Mouse (Mus musculus): ENCODE data around the gene Sphkap.

Sphkap gene

DNA sequence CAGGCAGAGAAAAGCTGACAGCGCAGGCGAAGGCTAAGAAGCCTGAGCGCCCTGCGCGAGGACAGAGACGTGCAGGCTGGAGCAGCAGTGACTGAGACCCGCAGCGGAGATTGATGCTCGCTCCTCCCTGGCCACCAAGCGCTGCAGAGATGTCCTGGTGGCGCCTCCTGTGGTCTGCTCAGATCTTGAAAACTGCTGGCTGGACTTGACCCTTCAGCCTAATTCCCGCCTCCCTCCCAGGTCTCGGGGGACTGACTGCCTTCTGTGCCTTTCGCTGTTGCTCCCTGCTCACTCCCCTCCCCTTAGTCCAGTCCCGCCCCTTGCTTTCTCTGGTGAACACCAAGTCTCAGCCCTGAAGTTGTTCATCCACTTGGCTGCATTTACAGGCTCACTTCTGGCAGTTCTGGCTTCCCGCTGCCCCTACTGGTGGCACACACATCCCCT lies at the start of gene Sphkap:
Gene Sphkap (minus strand): TSS at position 180 of the 444 bp plus-strand sequence.
- no peak for DNase-seq (ENCODE audit: extremely low read depth, low read depth)

DNA sequence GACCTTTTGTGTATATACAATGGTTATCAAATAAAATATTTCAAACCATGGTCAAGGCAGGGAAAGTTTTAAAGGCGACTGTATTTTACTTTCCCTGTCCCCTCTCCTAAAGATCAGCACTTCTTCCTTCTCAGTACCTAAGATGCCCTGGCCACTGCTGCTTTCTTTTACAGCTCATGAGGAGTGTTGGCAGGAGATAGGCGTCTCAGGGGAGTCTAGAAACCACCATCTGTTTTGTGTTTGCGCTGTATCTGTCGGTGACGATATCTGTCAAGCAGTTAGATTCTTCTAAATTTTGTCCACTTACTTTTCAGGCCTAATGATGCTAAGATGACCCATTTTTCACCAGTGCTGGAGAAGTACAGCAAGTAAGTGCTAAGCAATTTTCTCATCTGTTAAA lies 43.3 kb upstream of the Sphkap start:
- DNase-seq (ENCODE audit: extremely low read depth, low read depth): no peak

DNA sequence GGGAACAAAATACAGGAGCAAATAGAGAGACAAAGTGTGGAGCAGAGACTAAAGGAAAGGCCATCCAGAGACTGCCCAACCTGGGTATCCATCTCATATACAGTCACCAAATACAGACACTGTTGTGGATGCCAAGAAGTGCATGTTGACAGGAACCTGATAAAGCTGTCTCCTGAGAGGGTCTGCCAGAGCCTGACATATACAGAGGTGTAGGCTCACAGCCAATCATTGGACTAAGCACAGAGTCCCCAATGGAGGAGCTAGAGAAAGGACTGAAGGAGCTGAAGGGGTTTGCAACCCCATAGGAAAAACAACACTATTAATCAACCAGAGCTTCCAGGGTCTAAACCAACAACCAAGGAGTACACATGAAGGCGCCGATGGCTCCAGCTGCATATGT lies 32.4 kb upstream of the Sphkap start:
- no peak for DNase-seq (ENCODE audit: extremely low read depth, low read depth)

DNA sequence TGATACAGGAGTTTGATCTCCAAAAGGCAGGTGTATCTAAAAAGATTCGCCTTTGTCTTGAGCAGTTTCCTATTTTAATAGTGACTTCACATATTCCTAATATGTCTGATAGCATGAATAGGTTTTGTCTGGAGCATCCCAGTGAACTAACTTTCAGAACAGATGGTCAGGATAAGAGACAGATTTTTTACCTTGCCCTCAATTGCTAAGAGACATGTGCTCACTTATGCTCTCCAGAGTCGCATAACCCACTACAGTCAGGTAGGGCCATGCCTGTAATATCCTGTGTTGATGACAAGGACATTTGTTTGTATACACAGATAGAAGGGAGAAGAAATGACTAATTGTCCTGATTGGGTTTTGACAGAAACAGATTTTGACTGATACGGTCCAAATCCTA lies 25.9 kb upstream of the Sphkap start:
- no peak for DNase-seq (ENCODE audit: extremely low read depth, low read depth)

DNA sequence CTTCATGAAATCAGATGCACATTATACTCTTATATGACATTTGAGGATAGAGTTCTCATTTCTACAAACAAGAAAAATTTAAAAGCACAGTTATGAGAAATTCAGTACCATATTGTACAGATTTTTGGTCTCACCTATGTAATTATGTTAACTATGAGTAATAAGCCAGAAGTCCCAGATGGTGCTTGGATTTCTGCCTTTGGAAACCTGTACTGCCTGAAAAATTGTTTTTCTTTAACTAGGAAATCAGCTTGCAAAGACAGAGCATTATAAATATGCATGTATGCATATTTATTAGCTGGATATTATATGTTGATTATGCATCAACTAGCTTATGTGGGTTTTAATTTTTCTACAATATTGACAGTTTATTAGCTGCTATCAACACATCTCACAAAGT lies 21.9 kb upstream of the Sphkap start:
- no peak for DNase-seq (ENCODE audit: extremely low read depth, low read depth)

DNA sequence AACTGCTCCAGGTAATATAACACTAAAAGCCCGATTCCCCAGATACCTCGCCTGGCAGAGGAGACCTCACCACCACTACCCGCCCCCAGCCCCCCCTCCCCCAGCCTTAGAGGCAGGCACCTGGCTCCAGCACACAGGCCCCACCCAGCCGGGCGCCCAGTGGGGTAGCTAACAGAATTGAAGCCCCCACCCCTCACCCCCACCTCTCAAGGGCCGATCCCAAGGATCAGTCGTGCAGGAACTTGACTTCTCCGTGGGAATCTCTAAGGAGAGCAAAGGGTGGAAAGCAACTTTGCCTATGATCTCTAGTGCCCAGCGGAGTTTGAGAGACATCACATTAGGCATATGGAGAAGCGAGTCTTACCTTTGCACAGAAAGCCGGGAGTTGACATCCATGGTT lies 384 bp downstream of the Sphkap start:
- DNase-seq (ENCODE audit: extremely low read depth, low read depth): no peak

DNA sequence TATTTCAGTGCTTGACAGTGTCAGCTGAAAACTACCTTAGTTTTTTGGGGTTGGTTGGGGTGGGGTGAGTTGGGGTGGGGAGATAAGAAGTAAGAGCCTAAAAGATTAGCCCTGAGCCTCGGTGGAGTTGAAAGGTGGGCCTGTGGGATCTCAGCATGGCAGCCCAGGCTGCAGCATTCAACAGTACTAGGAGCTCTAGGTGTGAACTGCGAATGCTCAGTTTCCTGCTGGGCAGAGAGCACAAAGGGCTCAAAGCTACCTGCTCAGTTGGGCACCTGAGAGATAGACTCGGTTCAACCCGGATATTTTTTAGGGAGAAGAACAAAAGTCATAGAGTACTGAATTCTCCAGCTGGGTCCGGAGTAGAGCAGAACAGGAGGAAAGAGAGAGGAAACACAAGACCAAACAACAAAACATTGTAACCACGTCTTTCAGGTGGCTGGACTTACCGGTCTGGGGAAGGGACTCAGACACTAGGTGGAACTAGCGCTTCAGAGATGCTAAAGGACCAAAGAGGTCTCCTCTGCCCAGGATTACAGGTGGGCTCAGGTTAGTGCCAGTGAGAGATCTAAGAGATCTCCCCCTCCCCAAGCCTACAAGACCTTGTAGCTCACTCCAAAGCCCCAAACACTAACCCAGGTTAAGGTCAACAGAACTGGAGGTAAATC lies 984 bp downstream of the Sphkap start:
- DNase-seq (ENCODE audit: extremely low read depth, low read depth): no peak

DNA sequence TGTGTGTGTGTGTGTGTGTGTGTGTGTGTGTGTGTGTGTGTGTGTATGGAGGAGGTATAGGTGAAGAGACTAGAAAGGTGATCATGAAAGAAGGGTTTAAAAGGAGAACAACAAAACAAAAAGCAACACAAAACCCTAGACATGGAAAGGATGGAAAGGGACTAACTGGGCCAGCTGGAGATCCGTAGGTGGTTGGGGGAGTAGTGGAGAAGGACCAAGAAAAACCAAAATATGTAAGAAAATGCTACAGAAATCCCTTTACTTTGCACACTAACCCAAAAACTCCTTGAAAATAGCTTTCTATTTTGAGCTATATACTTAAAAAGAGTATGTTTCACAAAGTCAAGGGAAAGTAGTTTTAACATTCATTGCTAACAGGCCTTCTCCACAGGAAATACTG lies 6.9 kb downstream of the Sphkap start:
- no peak for DNase-seq (ENCODE audit: extremely low read depth, low read depth)

DNA sequence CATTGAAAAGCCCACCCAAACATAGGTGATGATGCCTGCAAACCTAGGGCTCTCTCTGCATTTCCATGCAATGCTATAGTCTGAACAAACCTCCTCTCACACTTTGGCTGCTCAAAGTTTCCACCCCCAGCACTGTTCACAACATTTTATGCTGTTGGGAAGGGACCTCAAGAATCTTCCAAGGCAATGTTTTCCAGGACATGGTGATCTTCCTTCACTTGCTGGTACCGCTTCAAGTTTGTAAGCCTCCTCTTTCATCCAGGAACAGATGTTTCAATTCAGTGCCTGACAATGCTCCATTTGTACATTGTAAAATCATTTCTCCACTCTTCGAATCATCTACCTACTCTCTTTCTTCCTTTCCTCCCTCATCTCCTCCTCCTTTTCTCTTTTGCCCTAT lies 11.7 kb downstream of the Sphkap start:
- no peak for DNase-seq (ENCODE audit: extremely low read depth, low read depth)

DNA sequence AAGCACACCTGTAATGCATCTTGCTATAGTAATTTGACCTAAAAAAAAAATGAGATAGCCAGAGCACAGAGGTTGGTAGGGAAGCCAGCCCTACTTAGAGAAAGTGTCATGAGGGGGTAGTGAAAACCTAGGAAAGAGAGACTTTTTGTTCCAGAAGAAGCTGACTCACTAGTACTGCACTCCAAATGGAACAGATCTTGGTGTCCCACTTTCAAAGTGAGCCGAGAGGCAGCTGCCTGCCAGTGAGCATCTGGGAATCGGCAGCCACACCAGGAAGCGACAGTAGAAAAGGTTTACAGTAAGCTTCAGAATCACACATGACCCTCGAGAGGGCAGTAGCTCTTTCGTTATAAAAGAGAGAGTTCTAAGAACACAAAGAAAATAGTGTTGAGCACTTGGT lies 12.4 kb downstream of the Sphkap start:
- DNase-seq (ENCODE audit: extremely low read depth, low read depth): no peak

DNA sequence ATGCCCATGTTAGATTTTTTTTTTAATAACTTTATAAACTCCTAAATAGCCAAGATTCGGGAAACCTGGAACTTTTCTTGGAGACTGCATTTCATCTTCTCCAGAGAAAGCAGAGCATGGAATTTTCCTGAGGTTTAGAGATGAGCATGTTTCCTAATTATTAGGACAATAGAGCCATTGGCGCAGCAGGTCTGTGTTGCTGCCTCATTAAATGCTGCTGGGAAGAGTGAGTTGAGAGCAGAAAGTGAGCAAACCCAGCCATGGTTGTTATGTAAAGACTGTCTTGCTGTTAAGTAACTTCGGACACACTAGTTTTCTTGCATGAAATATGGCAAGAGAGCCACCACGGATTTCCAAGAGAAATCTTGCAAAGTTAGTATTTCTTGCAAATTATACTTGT lies 18.6 kb downstream of the Sphkap start:
- DNase-seq (ENCODE audit: extremely low read depth, low read depth): no peak

DNA sequence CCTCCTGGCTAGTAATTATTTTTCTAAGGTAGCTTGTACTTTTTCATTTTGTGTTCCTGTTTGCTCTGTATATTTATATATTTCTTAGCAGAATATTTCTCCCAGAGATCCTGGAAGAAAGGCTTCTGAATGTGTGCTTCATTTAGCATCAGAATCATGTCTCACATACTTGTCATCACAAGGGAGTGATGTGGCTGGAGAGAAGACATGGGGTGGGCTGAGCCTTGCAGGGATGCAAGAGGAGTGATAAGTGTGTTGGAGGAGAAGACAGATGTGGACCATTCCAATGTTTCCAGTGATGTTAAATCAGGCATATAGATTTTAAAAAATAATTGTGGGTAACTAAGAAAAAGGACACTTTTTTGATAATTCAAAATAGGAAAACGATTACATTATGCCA lies 30.6 kb downstream of the Sphkap start:
- no peak for DNase-seq (ENCODE audit: extremely low read depth, low read depth)

DNA sequence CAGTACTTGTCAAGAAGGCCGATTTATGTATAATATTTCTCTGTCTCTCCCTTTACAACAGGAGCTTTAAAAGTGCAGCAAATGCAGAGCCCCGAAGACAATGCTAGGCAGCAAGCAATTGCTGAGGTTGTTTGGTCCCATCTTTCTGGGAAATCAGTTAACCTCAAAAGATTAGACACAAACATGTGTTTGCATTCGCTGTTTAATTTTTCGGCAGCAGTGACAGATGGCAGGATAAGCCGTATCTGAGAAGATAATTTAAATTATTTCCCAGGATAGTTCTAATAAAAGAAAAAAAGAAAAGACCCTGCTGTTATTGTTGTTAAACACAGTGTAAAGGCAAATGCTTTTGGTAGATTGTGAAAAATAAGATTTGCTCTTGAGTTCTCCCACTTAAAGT lies 41.5 kb downstream of the Sphkap start:
- DNase-seq (ENCODE audit: extremely low read depth, low read depth): no peak

DNA sequence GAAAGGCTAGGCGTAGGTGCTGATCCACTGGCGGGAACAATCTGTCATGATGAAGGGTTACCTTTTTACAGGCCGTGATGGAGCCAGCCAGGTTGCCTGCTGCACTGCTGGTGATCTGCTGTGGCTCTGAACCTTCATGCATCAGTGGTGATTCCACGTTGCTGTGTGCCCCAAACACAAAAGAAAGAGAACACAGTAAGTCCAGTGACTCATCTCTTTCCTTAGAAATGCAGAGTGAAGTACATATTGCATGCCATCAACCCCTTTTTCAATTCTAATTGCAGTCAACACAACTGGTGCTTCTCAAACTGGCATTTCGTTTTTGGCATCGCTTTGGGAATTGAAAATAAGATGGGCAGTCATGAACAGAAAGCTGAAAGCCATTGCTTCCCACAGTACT lies 45.8 kb downstream of the Sphkap start:
- no peak for DNase-seq (ENCODE audit: extremely low read depth, low read depth)

DNA sequence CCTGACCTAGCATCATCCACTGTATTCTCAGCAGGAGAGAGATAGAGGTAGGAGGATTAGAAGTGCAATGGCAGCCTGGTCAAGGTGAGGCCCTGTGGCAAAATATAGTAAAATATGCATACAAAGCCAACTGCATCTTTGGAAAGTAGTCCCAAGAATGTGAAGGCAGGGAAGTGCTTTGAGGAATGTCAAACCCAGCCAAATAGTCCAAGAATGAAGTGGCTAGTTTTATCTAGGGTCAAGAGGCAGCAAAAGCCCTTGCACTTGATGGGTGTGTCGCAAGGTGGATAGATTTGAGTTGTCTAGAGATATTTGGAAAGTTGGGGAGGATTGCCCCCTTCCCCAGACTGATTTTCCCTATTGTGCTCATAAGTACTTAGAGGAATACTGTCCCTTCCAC lies 61.5 kb downstream of the Sphkap start:
- DNase-seq (ENCODE audit: extremely low read depth, low read depth): no peak

DNA sequence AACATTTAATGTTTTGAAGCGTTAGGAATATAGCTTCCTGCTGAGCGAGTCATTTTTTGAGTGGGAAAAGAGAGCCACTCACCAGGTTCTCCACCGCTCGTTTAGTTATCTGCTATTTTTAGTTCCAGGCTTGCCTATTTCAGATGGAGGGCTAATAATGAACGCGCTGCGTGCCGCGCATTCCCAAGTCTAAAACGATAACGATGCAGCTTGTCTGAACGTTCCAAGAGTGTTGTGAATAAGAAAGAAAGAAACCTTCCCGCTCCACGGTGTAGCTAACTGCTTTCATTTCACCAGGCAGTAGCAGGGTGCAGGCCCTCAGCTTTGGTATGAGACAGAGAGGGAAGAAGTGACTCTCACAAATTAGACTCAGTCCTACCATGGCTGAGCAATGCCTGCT lies 62.4 kb downstream of the Sphkap start:
- no peak for DNase-seq (ENCODE audit: extremely low read depth, low read depth)

DNA sequence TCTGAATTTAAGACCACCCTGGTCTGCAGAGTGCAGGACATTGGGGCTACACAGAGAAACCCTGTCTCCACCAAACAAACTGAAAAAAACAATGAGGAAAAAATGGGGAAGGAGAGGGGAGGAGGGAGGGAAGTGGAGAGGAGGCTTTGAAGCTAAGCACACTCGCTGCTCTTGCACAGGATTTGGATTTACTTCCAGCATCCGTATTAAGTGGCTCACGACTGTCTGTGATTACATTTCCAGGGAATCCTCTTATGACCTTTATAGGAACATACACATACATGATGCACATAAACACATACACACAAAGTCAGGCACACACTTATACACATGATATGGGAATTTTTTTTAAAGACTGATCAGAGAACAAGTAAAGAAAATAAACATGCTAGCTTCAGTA lies 62.9 kb downstream of the Sphkap start:
- no peak for DNase-seq (ENCODE audit: extremely low read depth, low read depth)

DNA sequence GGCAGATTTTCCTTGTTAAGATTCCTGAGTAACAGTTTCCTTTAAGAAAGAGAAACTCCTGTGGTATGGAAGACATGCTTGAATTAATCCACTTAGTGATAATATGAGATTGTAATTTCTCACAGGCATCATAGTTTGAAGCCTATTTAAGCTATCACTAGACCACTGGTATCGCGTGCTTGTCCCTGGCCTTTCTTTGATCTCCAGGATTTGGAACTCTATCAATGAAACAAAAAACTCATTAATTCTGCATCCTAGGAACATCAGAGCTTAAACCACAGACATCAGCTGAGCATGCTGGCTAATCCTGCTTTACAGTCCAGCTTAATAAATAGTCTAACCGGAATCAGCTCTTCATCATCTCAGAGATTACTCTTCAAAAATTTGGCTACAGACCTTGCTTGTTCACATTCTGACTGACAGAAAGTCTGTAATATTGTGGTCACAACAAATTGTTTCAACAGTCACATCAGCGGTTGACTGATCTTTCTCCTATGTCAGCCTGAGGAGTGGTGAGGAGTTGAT lies 65.2 kb downstream of the Sphkap start:
- DNase-seq (ENCODE audit: extremely low read depth, low read depth): no peak

DNA sequence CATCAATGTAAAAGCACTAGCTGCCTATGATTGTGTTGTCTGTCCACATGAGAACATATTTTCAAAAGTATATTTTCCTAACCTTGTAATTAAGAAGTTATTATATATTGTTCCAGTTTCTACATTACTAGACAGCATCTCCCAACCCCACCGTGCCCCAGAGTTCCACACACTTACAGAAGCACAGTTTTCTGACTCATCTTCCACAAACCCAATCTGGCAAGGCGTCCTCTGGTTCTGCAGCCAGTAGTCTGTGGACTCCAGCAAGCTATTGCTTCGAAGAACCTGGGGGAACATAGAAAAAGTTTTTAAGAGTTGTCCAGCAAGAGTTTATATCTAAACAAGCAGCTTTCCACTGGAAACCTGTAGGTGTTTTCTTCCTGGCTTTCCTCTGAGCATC lies 68.6 kb downstream of the Sphkap start:
- no peak for DNase-seq (ENCODE audit: extremely low read depth, low read depth)

DNA sequence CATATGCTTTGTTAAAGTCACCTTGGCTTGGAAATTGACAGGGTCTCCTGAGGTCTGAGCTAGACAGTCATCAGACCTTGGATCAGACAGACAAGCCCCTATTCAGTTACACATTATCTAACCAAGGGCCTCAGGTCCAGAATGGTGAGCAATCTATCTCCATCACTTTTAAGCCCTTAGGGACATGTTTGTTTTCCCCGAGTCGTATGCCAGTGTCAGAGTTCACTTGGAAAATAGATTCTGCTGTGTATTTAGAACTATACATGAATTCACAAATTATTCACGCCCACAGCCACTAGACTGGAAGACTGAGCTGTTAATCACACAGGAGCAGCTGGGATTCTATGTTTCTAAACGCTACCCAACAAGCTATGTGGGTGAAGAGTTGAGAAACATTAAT lies 91.1 kb downstream of the Sphkap start:
- DNase-seq (ENCODE audit: extremely low read depth, low read depth): no peak

DNA sequence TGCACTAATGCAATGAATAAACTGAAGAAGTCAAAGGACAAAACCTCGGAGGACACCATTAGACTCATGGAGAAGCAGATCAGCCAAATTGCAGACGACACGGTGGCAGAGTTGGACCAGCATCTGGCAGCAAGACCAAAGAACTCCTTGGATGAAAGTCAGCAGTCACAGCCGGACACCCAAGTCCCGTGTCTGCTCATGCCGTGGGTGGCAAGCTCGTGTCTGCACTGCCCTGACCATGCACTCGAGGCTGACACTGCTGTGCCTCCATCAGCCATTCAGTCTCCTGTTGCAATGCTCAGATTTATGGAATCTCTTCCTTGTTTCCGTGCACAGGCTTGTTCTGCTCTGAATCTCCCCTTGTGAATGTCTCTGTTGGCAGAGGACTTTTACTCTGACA lies 92.9 kb downstream of the Sphkap start:
- no peak for DNase-seq (ENCODE audit: extremely low read depth, low read depth)

DNA sequence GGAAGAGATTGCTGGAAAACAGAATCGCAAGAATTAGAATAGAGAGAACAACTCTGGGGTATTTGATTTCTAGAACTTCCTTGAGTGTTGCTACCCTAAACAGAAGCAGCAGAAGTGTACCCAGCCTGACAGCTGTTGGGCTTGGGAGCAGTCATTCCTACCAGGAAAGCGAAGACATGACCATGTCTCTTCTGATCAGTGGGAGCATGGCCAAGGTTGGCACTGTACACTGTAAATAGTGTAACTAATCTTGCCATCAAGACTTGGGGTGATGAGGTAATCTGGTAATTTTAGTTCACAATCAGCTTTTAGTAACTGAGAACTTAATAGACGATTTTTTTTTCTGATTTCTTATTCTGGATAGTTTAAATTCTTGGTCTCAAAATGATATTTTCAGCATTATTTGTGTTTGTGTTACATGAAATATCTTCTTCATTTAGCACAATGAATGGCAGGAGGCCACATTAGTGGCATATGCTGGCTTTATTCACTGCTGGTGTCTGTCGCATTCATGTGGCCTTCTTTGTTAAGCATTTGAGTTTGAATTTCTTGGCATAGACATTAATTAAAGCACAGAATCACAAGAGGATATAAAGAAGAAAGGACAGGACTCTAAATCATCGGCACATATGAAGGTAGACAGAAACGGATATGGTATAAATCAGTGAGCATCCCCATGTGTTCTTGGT lies 96.2 kb downstream of the Sphkap start:
- no peak for DNase-seq (ENCODE audit: extremely low read depth, low read depth)

Data from MEL-GATA-1-ER (cell line).